Mouse (Mus musculus) lung, postnatal 36 days (tissue): Measurements from ENCODE around the gene Snrnp70.

Experiments
- DNase-seq: peaks from one replicate; pipeline ENCODE4 v3.0.0; 2022; ENCODE audit warnings: mixed read lengths

Snrnp70 gene

DNA sequence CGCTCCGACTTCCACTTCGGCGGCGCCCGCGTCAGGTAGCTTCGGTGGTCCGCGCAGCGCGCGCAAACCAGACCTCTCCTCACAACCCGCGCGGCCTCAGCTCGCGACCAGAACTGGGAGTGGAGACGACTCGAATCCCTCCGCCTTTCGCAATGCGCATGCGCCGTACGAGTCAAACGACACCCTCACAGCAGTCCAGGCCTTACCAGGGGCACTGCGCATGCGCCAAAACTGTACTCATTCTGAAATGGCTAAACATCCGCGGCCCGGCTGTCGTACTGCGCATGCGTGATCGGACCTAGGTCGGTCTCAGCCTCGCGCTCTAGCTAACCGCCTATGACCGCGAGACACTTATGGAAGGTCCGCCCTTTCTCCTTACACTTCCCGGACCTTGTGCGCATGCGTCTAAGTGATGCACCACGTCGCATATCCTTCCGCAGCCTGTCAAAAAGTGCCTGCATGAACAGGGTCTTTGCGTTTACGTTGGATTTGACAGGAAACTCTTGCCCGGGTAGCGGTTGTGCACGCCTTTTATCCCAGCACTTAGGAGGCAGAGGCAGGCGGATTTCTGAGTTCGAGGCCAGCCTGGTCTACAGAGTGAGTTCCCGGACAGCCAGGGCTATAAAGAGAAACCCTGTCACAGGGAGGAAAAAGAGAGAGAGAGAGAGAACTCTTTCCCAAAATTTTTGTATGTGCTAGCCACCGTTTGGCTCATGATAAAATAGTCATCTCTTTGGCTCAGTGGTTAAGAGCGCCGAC, at the start of gene Snrnp70:
Gene Snrnp70, minus strand, starts transcription at position 165 of the 759 bp plus-strand sequence.
- peak; percentile 100 for DNase-seq

- DNase-seq: no peak
Observed at GRCm38 (mm10) chr7:45443526-45444420, 48.2 kb upstream of the Snrnp70 start.

DNA sequence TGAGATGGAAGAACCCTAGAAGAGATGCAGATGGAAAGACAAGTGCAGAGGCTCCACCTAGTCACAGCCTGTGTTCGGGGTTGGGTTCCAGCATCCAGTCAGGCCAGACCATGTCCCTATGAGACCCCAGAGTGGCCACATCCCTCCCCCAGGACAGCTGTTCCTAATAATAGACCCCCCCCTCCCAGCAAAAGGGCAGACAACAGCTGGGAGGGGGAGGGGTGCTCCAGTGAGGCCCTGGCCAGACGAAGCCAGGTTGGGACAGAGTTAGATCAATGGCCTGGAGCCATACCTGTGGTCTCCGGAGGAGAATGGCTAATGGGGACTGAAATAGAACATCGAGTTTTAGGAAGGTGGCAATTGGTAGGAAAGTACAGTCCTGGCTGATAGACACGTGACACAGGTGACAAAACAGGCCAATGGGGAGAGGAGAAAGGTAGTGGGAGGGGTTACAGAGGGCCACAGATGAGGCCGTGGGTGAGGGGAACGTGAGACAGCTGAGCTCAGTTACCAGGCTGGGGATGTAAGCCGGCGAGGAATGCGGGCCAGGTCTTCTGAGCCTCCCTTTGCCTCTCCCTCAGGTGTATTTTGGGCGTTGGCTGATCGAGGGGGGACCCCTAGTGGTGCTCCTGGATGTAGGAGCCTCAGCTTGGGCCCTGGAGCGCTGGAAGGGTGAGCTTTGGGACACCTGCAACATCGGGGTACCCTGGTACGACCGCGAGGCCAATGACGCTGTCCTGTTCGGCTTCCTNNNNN, 42.2 kb upstream of the Snrnp70 start, which contains the start of gene Ruvbl2:
Gene Ruvbl2, minus strand, starts transcription at position 576 of the 756 bp plus-strand sequence.
- DNase-seq: peak; percentile 56

DNA sequence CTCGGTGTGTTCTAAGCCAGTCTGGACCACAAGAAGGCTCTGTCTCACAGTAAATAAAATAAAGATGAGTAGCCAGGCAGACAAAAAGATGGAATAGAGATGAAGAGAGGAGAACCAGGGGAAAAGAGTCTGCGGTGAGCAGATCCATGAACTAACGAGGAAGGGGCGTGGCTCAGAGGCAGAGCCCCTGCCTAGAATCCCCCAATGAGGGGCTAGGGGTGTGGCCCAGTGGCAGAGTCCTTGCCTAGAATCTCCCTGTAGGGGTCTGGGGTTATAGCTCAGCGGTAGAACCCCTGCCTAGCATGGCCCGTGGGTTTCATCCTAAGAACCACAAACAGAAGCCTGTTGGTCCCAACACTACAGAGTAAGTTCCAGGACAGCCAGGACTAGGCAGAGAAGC, 41.5 kb upstream of the Snrnp70 start:
- DNase-seq: no peak

DNA sequence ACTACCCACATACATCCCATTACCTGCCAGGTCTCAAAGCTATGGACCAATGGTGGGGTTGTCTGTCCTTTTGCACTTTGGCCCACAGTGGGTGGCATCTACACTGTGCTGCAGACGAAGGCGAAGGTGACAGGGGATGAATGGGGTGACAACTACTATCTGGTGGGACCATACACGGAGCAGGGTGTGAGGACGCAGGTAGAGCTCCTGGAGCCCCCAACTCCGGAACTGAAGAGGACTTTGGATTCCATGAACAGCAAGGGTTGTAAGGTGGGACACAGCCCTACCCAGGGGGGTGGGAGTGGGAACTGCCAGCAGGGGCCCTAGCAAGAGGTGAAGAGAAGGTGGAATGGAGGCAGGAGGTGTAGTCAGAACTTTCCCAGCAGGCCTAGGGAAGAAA, 40.9 kb upstream of the Snrnp70 start:
- DNase-seq: no peak

- peak; percentile 54 for DNase-seq
Observed at GRCm38 (mm10) chr7:45435038-45435437, 39.5 kb upstream of the Snrnp70 start.

- DNase-seq: peak; percentile 100
Observed at GRCm38 (mm10) chr7:45434203-45435015, 38.9 kb upstream of the Snrnp70 start, which contains the start of gene Gys1. Gene Gys1, plus strand, starts transcription at chr7:45434844.

GRCm38 (mm10) chr7:45433835-45434202, 38.3 kb upstream of the Snrnp70 start:
- DNase-seq: no peak

GRCm38 (mm10) chr7:45426556-45426955, 31.0 kb upstream of the Snrnp70 start:
- no peak for DNase-seq

DNA sequence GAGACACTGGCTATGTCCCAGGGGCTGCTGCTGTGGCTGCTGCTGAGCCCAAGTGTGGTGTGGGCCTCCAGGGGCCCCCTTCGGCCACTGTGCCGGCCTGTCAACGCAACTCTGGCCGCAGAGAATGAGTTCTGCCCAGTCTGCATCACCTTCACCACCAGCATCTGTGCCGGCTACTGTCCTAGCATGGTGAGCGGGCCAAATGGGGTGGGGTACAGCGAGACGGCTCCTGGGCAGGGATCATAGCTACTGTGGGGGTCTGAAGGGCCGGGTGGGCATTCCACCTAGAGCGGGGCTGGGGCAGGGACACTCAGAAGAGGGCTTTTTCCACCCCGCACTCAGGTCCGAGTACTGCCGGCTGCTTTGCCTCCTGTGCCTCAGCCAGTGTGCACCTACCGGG, 25.7 kb upstream of the Snrnp70 start:
- no peak for DNase-seq

DNA sequence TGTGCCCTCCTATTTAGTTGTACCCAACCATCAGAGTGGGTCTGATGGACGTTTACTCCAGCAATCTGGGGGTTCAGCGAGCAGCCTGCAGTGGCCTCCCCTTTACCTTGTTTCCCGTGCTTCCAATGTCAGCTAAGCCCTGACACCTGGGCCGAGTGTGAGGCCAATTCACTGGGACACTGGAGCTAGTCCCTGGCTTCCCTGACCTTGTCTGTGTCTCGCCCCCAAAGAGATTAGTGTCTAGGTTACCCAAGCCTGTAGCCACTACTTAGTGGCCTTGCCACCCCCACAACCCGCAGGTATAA, 25.0 kb upstream of the Snrnp70 start, which contains the start of gene Lhb:
Gene Lhb, plus strand, starts transcription at position 206 of the 305 bp plus-strand sequence.
- DNase-seq: no peak

- peak; percentile 46 for DNase-seq
Observed at GRCm38 (mm10) chr7:45419859-45420614, 24.5 kb upstream of the Snrnp70 start.

DNA sequence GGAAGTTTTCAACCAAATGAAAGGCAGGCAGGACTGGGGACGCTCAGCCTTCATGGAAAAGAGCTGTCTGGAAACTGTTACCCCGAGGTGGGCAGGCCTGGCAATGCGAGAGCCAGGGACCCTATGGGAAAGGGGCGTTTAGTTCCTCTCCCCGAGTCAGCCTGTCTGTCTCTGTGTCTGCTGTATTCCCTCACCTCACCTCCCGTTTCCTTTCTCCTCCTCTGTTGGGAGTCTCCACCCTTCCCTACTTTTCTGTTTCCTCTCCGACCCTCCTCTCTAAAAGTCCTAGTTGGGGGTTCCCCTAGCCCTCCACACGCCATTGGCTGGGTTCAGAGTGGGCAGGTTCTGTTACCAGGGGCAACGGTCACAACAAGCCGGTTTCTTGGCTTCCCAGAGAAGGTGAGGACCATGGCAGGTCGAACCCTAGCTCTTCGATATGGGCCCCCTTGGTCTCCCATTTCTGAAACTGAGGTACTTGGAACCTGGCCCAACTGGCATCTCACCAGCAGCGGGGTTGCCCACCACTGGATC, 22.5 kb upstream of the Snrnp70 start:
- DNase-seq: peak; percentile 32

DNA sequence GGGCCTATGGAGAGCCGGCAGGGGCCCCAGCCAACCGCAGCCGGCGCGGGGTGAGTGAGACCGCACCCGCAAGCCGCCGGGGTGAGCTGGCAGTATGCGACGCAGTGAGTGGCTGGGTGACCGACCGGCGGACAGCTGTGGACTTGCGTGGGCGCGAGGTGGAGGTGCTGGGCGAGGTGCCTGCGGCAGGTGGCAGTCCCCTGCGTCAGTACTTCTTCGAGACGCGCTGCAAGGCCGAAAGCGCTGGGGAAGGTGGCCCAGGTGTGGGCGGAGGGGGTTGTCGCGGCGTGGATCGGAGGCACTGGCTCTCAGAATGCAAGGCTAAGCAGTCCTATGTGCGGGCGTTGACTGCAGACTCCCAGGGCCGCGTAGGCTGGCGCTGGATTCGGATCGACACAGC, 20.1 kb upstream of the Snrnp70 start:
- no peak for DNase-seq

DNA sequence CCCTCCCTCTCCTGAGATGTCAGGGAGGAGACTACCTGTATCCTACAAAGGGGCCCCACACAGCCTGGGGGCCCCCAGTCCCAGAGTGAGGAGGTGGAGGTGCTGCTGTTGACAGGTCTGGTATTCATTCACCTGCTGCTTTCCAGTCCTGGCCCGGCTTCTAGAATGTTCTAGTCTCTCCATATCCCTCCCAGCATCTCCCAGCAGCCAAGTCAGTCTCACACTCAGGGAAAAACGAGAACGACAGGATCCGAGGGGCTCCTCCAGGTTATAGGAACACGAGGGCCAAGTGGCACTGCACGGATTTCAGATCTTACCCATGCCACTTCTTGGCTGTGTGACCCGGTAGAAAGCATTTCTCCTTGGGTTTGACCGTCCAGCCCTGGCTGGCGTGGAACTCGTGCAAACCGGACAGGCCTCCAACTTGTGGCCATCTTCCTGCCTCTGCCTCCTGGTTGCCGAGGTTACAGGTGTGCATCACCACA, 19.2 kb upstream of the Snrnp70 start:
- no peak for DNase-seq

DNA sequence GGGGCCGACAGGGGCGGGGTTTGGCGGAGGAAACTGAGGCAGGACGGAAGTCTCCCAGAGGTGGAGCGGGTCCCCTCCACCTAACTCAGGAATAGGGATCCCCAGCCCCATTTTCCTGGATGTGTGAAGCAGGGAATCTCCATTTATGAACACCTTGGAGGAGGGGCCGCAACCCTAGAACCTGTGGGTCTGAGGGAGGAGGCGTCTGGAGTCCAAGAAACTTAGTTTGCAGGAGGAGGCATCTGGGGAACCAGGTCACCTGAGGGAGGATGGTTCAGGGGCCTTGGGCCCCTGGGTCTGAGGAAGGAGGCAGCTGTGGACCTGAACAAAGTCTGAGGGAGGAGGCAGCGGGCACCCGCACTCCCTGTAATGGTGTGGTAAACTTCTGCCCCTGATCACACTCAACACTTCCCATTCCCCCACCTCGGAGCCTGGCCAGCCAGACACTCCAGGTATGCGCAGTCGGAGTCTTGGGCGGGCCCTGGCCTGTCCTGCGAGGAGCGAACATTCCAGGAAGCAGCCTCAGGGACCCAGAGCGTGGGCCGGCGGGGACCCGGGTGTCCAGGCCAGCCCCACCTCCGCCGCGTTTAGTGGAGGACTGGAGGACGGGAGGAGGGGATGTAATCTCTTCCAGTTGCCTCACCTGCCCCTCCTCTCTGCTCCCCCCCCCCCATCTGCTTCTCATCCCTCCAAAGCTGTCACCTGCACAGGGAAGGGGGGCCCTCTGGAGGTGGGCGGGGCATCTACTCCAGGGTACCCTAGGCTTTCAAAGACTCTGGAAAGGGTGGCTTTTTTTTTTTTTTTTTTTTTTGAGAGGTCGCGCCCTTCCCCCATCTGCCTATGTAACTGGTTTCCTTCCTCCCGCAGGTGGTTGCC, 18.6 kb upstream of the Snrnp70 start:
- peak; percentile 56 for DNase-seq

GRCm38 (mm10) chr7:45413113-45413863, 17.7 kb upstream of the Snrnp70 start, which contains the start of gene Ntf5:
Gene Ntf5, plus strand, starts transcription at chr7:45413695.
- DNase-seq: peak; percentile 40

DNA sequence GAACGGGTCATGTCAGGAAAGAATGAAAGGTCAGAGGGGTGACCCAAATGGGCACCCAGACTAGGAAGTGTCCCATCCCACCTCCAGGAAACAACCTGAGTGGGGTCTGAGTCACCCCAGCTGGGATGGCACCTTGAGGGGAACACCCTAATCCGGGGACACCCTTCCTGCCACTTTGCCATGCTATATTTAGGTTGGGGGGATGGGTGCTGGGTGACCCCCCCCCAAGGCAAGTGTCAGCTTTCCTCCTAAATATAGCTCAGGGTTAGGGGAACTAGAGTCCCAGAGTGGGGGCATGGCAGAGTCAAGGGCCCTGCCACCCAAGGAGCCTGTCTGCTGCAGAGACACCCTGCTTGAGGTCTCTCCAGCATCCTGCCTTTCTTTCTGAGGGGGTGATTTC, 16.9 kb upstream of the Snrnp70 start:
- DNase-seq: no peak
